In genomic region chr2:152376345-152376741, GRCm38 (mm10) we compare ENCODE assay signal across 9 mouse cellular contexts. TPM values are rescaled to one million over a fixed set of nuclear protein-coding genes. Genes with fewer than 3 reads are reported as not detected.
DNase-seq lines count a peak whose midpoint lies in the region; ATAC-seq lines count a peak whose summit lies in the region.
"Had no signal": no experiment of that assay in that cellular context is flagged by ENCODE, and none has a peak within 500 bp of the region (broad histone marks: within the 10 kb centered on the region; RNA-seq: fewer than 3 reads in every experiment).

Gene Nrsn2 (minus strand): TSS chr2:152376638.

- H3K9ac ChIP-seq in hindbrain, embryonic 12.5 days = peak within 1 kb of the TSS; percentile 59
- H3K9ac ChIP-seq in limb, embryonic 15.5 days = no peak within 1 kb of the TSS

- ATAC-seq in hindbrain, embryonic 12.5 days (ENCODE audit: low FRiP score) = peak; percentile 71
- no peak for ATAC-seq in limb, embryonic 15.5 days (ENCODE audit: insufficient number of reproducible peaks, low FRiP score, low TSS enrichment, low read depth)
- no peak for ATAC-seq in erythroblast, adult 5-6 weeks (replicated peaks; ENCODE audit: low FRiP score, poor library complexity, severe bottlenecking)

- no peaks in the 10 kb centered on the region for H3K36me3 ChIP-seq in heart, embryonic 10.5 days
- H3K36me3 ChIP-seq in hindbrain, embryonic 12.5 days = no peaks in the 10 kb centered on the region
- H3K36me3 ChIP-seq in limb, embryonic 15.5 days = no peaks in the 10 kb centered on the region

- no peak for DNase-seq in heart, embryonic 10.5 days (ENCODE audit: low spot score)
- no peak for DNase-seq in heart, adult 8-10 months (ENCODE audit: low spot score)
- peak; percentile 59 for DNase-seq in ES-CJ7 (ENCODE audit: low read depth, low spot score)
- DNase-seq in thymus, postnatal 4 days = no peak
- DNase-seq in cerebellum, adult 11 months = no peak
- DNase-seq: cerebellum, adult 8-10 months had no signal

- peaks cover 38% of the 10 kb centered on the region for H3K27me3 ChIP-seq in heart, embryonic 10.5 days (ENCODE audit: insufficient read depth, poor library complexity, severe bottlenecking)
- H3K27me3 ChIP-seq in hindbrain, embryonic 12.5 days = peaks cover 15% of the 10 kb centered on the region
- H3K27me3 ChIP-seq in limb, embryonic 15.5 days = peaks cover 23% of the 10 kb centered on the region

- H3K27ac ChIP-seq in heart, embryonic 10.5 days = peak within 1 kb of the TSS; percentile 50
- H3K27ac ChIP-seq in hindbrain, embryonic 12.5 days = peak within 1 kb of the TSS; percentile 92
- no peak within 1 kb of the TSS for H3K27ac ChIP-seq in limb, embryonic 15.5 days

- no peaks in the 10 kb centered on the region for H3K9me3 ChIP-seq in heart, embryonic 10.5 days
- no peaks in the 10 kb centered on the region for H3K9me3 ChIP-seq in hindbrain, embryonic 12.5 days (replicated peaks)
- no peaks in the 10 kb centered on the region for H3K9me3 ChIP-seq in limb, embryonic 15.5 days

- H3K4me1 ChIP-seq in heart, embryonic 10.5 days = peaks cover 24% of the 10 kb centered on the region
- peaks cover 30% of the 10 kb centered on the region for H3K4me1 ChIP-seq in hindbrain, embryonic 12.5 days
- peaks cover 14% of the 10 kb centered on the region for H3K4me1 ChIP-seq in limb, embryonic 15.5 days

- 3% methylated on average over 16 of the region's 16 CpGs for WGBS in heart, embryonic 10.5 days
- WGBS in hindbrain, embryonic 12.5 days = under 1% methylated on average over 16 of the region's 16 CpGs
- 1% methylated on average over 11 of the region's 16 CpGs for WGBS in limb, embryonic 15.5 days

- H3K4me2 ChIP-seq in hindbrain, embryonic 12.5 days (replicated peaks) = peak within 1 kb of the TSS; percentile 53
- peak within 1 kb of the TSS; percentile 32 for H3K4me2 ChIP-seq in limb, embryonic 15.5 days

- H3K4me3 ChIP-seq in heart, embryonic 10.5 days = peak within 1 kb of the TSS; percentile 42
- H3K4me3 ChIP-seq in hindbrain, embryonic 12.5 days = peak within 1 kb of the TSS; percentile 34
- H3K4me3 ChIP-seq in limb, embryonic 15.5 days = peak within 1 kb of the TSS; percentile 16

RNA-seq across cellular contexts. Expression of gene Nrsn2, which starts in this region (rescaled TPM):
- polyA plus RNA-seq in heart, embryonic 10.5 days (2016; fragmentation: Nextera tagmentation; extraction: Ambion mirVana) = 3.1 and 3.3 TPM in 2 replicates
- total RNA-seq in heart, adult 8-10 months (2022) = not detected
- 14.4 and 15.0 TPM in 2 replicates for polyA plus RNA-seq in hindbrain, embryonic 12.5 days (2016; fragmentation: Nextera tagmentation; extraction: Ambion mirVana)
- 1.0 and 1.5 TPM in 2 replicates for polyA plus RNA-seq in limb, embryonic 15.5 days (2015; fragmentation: Nextera tagmentation; extraction: Ambion mirVana)
- not detected in 2 replicates for total RNA-seq in erythroblast, adult 5-6 weeks (2015; ENCODE audit: low replicate concordance)
- not detected in 2 replicates for total RNA-seq in erythroblast, adult 5-6 weeks (2017; ENCODE audit: low replicate concordance)
